Mouse (Mus musculus) MEL (cell line): ENCODE results near the gene Clock. TPM values are rescaled to one million over a fixed set of nuclear protein-coding genes. Genes with fewer than 3 reads are reported as not detected.

Experiments used
- DNase-seq: peaks from one replicate; pipeline ENCODE4 v3.0.0; 2011; ENCODE audit warnings: low read depth, low spot score
- H3K27ac ChIP-seq: 2 replicates; pipeline ENCODE4 v1.5.1; 2012; ENCODE audit warnings: low read depth, mild to moderate bottlenecking, control low read depth, low read length, moderate library complexity; ENCODE audit not compliant: control insufficient read depth
- H3K27me3 ChIP-seq, 2 experiments: fragments of 150-350 bp in 1 of 2; sonication (generic) in 1 of 2; 2 replicates each; pipeline ENCODE4 v1.6.1; 2012; ENCODE audit warnings: low read length in 2 of 2, mild to moderate bottlenecking in 2 of 2, improper control_type of control experiment in 1 of 2, moderate library complexity in 1 of 2; ENCODE audit not compliant: insufficient read depth in 2 of 2, control insufficient read depth in 1 of 2
- H3K36me3 ChIP-seq, 2 experiments: 2 replicates each; pipeline ENCODE4 v1.6.1; 2012 to 2014; ENCODE audit warnings: low read length in 2 of 2, improper control_type of control experiment in 1 of 2, inconsistent platforms in 1 of 2, mild to moderate bottlenecking in 1 of 2; ENCODE audit not compliant: insufficient read depth in 2 of 2, control insufficient read depth in 1 of 2
- H3K4me1 ChIP-seq, 2 experiments: fragments of 150-350 bp in 1 of 2; sonication (generic) in 1 of 2; 2 replicates each; pipeline ENCODE4 v1.6.1; 2012; ENCODE audit warnings: low read length in 2 of 2, improper control_type of control experiment in 1 of 2, mild to moderate bottlenecking in 1 of 2; ENCODE audit not compliant: insufficient read depth in 2 of 2, control insufficient read depth in 1 of 2
- H3K4me3 ChIP-seq, 2 experiments: fragments of 150-350 bp in 1 of 2; sonication (generic) in 1 of 2; 2 replicates each; pipeline ENCODE4 v1.5.1; 2012; ENCODE audit warnings: low read depth in 2 of 2, low read length in 2 of 2, mild to moderate bottlenecking in 2 of 2, moderate library complexity in 2 of 2, control low read depth in 1 of 2, improper control_type of control experiment in 1 of 2; ENCODE audit not compliant: control insufficient read depth in 1 of 2, insufficient read depth in 1 of 2
- H3K79me2 ChIP-seq: 2 replicates; pipeline ENCODE4 v1.6.1; 2012; ENCODE audit warnings: mild to moderate bottlenecking, low read length, moderate library complexity; ENCODE audit not compliant: control insufficient read depth, poor library complexity, insufficient read depth
- H3K9ac ChIP-seq: 2 replicates; pipeline ENCODE4 v1.6.1; 2012; ENCODE audit warnings: low read depth, mild to moderate bottlenecking, control low read depth, low read length, moderate library complexity; ENCODE audit not compliant: control insufficient read depth, poor library complexity, severe bottlenecking
- H3K9me3 ChIP-seq: fragments of 150-350 bp; sonication (generic); replicated peaks from 2 replicates; pipeline ENCODE4 v1.6.1; 2012; ENCODE audit warnings: mild to moderate bottlenecking, low read length, improper control_type of control experiment, moderate library complexity; ENCODE audit not compliant: insufficient read depth
- CHD2 ChIP-seq: IDR thresholded peaks from 2 replicates; pipeline ENCODE4 v1.6.1; 2011; ENCODE audit warnings: low read length, improper control_type of control experiment
- E2F4 ChIP-seq: IDR thresholded peaks from 2 replicates; pipeline ENCODE4 v1.6.1; 2011; ENCODE audit warnings: low read depth, low read length, improper control_type of control experiment, borderline replicate concordance
- EP300 ChIP-seq, 2 experiments: IDR thresholded peaks; 2 replicates each; pipeline ENCODE4 v1.6.1; 2011; ENCODE audit warnings: improper control_type of control experiment in 2 of 2, low read length in 2 of 2, low read depth in 1 of 2, mild to moderate bottlenecking in 1 of 2
- ETS1 ChIP-seq: IDR thresholded peaks from 2 replicates; pipeline ENCODE4 v1.6.1; 2012; ENCODE audit warnings: low read depth, mild to moderate bottlenecking, inconsistent platforms, low read length, improper control_type of control experiment, moderate library complexity
- GABPA ChIP-seq: IDR thresholded peaks from 2 replicates; pipeline ENCODE4 v1.6.1; 2012; ENCODE audit warnings: low read depth, mild to moderate bottlenecking, inconsistent platforms, low read length, improper control_type of control experiment, moderate library complexity
- GATA1 ChIP-seq: IDR thresholded peaks from 2 replicates; pipeline ENCODE4 v1.6.1; 2011; ENCODE audit warnings: low read depth, low read length, improper control_type of control experiment
- JUND ChIP-seq: IDR thresholded peaks from 2 replicates; pipeline ENCODE4 v1.6.1; 2011; ENCODE audit warnings: low read depth, mild to moderate bottlenecking, improper control_type of control experiment, low read length
- KAT2A ChIP-seq: conservative IDR thresholded peaks from 2 replicates; pipeline ENCODE4 v1.6.1; 2012; ENCODE audit warnings: low read depth, low read length, improper control_type of control experiment, inconsistent platforms
- MAFK ChIP-seq: IDR thresholded peaks from 2 replicates; pipeline ENCODE4 v1.6.1; 2011; ENCODE audit warnings: low read depth, mild to moderate bottlenecking, low read length, improper control_type of control experiment, borderline replicate concordance
- MAZ ChIP-seq: IDR thresholded peaks from 2 replicates; pipeline ENCODE4 v1.6.1; 2012; ENCODE audit warnings: low read depth, mild to moderate bottlenecking, inconsistent platforms, low read length, improper control_type of control experiment
- MXI1 ChIP-seq: IDR thresholded peaks from 2 replicates; pipeline ENCODE4 v1.6.1; 2011; ENCODE audit warnings: mild to moderate bottlenecking, low read depth, low read length, improper control_type of control experiment
- MYB ChIP-seq: IDR thresholded peaks from 2 replicates; pipeline ENCODE4 v1.6.1; 2011; ENCODE audit warnings: mild to moderate bottlenecking, low read depth, low read length, improper control_type of control experiment
- MYC ChIP-seq: IDR thresholded peaks from 2 replicates; pipeline ENCODE4 v1.6.1; 2011; ENCODE audit warnings: low read depth, mild to moderate bottlenecking, low read length, improper control_type of control experiment, moderate library complexity
- NELFE ChIP-seq: IDR thresholded peaks from 2 replicates; pipeline ENCODE4 v1.6.1; 2011; ENCODE audit warnings: low read depth, low read length, improper control_type of control experiment
- POLR2AphosphoS2 ChIP-seq: IDR thresholded peaks from 2 replicates; pipeline ENCODE4 v1.6.1; 2011; ENCODE audit warnings: low read length, improper control_type of control experiment
- RAD21 ChIP-seq: IDR thresholded peaks from 2 replicates; pipeline ENCODE4 v1.6.1; 2011; ENCODE audit warnings: mild to moderate bottlenecking, low read depth, low read length, improper control_type of control experiment
- SIN3A ChIP-seq: IDR thresholded peaks from 2 replicates; pipeline ENCODE4 v1.6.1; 2012; ENCODE audit warnings: low read length, improper control_type of control experiment, inconsistent platforms
- TCF12 ChIP-seq: IDR thresholded peaks from 2 replicates; pipeline ENCODE4 v1.6.1; 2014; ENCODE audit warnings: low read depth, mild to moderate bottlenecking, inconsistent platforms, low read length, improper control_type of control experiment, moderate library complexity
- UBTF ChIP-seq: IDR thresholded peaks from 2 replicates; pipeline ENCODE4 v1.6.1; 2012; ENCODE audit warnings: low read depth, mild to moderate bottlenecking, inconsistent platforms, low read length, improper control_type of control experiment, moderate library complexity, borderline replicate concordance; ENCODE audit not compliant: insufficient read depth
- USF2 ChIP-seq, 2 experiments: IDR thresholded peaks; 2 replicates each; pipeline ENCODE4 v1.6.1; 2011 to 2012; ENCODE audit warnings: improper control_type of control experiment in 2 of 2, low read length in 2 of 2, borderline replicate concordance in 1 of 2, inconsistent platforms in 1 of 2, low read depth in 1 of 2, mild to moderate bottlenecking in 1 of 2; ENCODE audit not compliant: insufficient read depth in 1 of 2
- ZC3H11A ChIP-seq: IDR thresholded peaks from 2 replicates; pipeline ENCODE4 v1.6.1; 2012; ENCODE audit warnings: low read depth, mild to moderate bottlenecking, inconsistent platforms, low read length, improper control_type of control experiment
- ZKSCAN1 ChIP-seq: IDR thresholded peaks from 2 replicates; pipeline ENCODE4 v1.6.1; 2012; ENCODE audit warnings: low read depth, mild to moderate bottlenecking, inconsistent platforms, low read length, improper control_type of control experiment, moderate library complexity
- ZMIZ1 ChIP-seq: IDR thresholded peaks from 2 replicates; pipeline ENCODE4 v1.6.1; 2012; ENCODE audit warnings: low read depth, mild to moderate bottlenecking, inconsistent platforms, low read length, improper control_type of control experiment, moderate library complexity
- polyA plus RNA-seq, 2 experiments: library from polyadenylated mRNA; stranded (reverse) in 1 of 2; unstranded in 1 of 2; fragments of >175 nt in 1 of 2; fragments of >200 nt in 1 of 2; gene quantifications; 2 replicates each; pipeline versions ENCODE4 v1.2.1 to v1.2.4; 2012; ENCODE audit warnings: low replicate concordance in 2 of 2, low read depth in 1 of 2; ENCODE audit not compliant: insufficient read length in 2 of 2, insufficient read depth in 1 of 2, missing spikeins in 1 of 2
- total RNA-seq: library from RNA; depleted of rRNA; stranded (reverse); fragments of 300-350 nt; gene quantifications from 2 replicates; pipeline ENCODE4 v1.2.3, GENCODE M21; 2012

Clock gene
- total and polyA plus RNA-seq, 3 experiments: 4.1 to 77.5 (median 6.3) TPM

GRCm38 (mm10) chr5:76304452-76305341 lies at the start of gene Clock (continued):
- TF ChIP-seq RAD21 (no peak), TCF12 (0 out of 2 replicates have a peak, but pooled peaks have one; percentile 47), E2F4 (peak; percentile 56; the same call in 1 of the 2 replicates), GABPA (no peak), NELFE (peak; percentile 72)

GRCm38 (mm10) chr5:76351953-76352611 lies 47.5 kb upstream of the Clock start:
- DNase-seq: no peak
- no peak for TF ChIP-seq MAFK
- TF ChIP-seq RAD21: no peak
- no peak for TF ChIP-seq ZMIZ1
- TF ChIP-seq SIN3A: no peak
- TF ChIP-seq UBTF: no peak
- TF ChIP-seq, all 39 proteins: peak for 0
- Histone ChIP-seq H3K79me2 (no peaks in the 10 kb centered on the region), H3K9ac (no peak overlapping the region), H3K4me1 (no peaks in the 10 kb centered on the region), H3K36me3 (no peaks in the 10 kb centered on the region), H3K9me3 (no peaks in the 10 kb centered on the region), H3K27ac (no peak overlapping the region), H3K4me3 (no peak overlapping the region), H3K27me3 (peaks cover 23 to 30% of the 10 kb centered on the region in 2 experiments)

- no peak overlapping the region for H3K9ac ChIP-seq
- H3K4me3 ChIP-seq: no peak overlapping the region
- H3K36me3 ChIP-seq: no peaks in the 10 kb centered on the region
- H3K27ac ChIP-seq: no peak overlapping the region
- peaks cover 28 to 33% of the 10 kb centered on the region in 2 experiments for H3K27me3 ChIP-seq
- DNase-seq: no peak
- no peaks in the 10 kb centered on the region for H3K4me1 ChIP-seq
- no peaks in the 10 kb centered on the region for H3K79me2 ChIP-seq
- no peak for TF ChIP-seq CHD2
- TF ChIP-seq POLR2AphosphoS2: no peak
- TF ChIP-seq MAZ: no peak
- TF ChIP-seq USF2 (IDR thresholded peaks at IDR 0.05; ENCODE audit: borderline replicate concordance in 1 of 2, insufficient read depth in 1 of 2, low read depth in 1 of 2, low read length in 2 of 2): no peak
- no peak for TF ChIP-seq RAD21
- TF ChIP-seq MYC: no peak
- TF ChIP-seq GATA1: no peak
- TF ChIP-seq EP300 (IDR thresholded peaks at IDR 0.05; ENCODE audit: low read depth in 1 of 2, low read length in 2 of 2): no peak
- no peak for TF ChIP-seq ZKSCAN1
- no peak for TF ChIP-seq MYB
- no peak for TF ChIP-seq KAT2A
- no peak for TF ChIP-seq ZC3H11A
- TF ChIP-seq JUND: no peak
- TF ChIP-seq GABPA: no peak
- TF ChIP-seq MXI1: no peak
- no peak for TF ChIP-seq ETS1
- no peaks in the 10 kb centered on the region for H3K9me3 ChIP-seq
Measured at GRCm38 (mm10) chr5:76351537-76351936, 46.9 kb upstream of the Clock start.
